Mouse (Mus musculus) embryonic fibroblast, embryonic 13.5 days (primary cell): ENCODE measurements around the gene Scamp5. TPM values are rescaled to one million over a fixed set of nuclear protein-coding genes. Genes with fewer than 3 reads are reported as not detected.
"Not testable (repeated sequence)": the region's sequence is repeated elsewhere in the genome, so short reads cannot be mapped to it uniquely, and the experiment has no call there.

Experiments used
- H3K27ac ChIP-seq: 2 replicates; pipeline ENCODE4 v1.5.1; 2012; ENCODE audit warnings: low read length, control low read depth, inconsistent platforms; ENCODE audit not compliant: insufficient read depth
- H3K4me1 ChIP-seq: 2 replicates; pipeline ENCODE4 v1.6.1; 2011; ENCODE audit warnings: low read length; ENCODE audit not compliant: control insufficient read depth, insufficient read depth
- H3K4me3 ChIP-seq: 2 replicates; pipeline ENCODE4 v1.5.1; 2011; ENCODE audit warnings: mild to moderate bottlenecking, control low read depth, low read length; ENCODE audit not compliant: insufficient read depth
- CTCF ChIP-seq: IDR thresholded peaks from 2 replicates; pipeline ENCODE4 v1.5.1; 2011; ENCODE audit warnings: mild to moderate bottlenecking, control low read depth, low read length, moderate library complexity, borderline replicate concordance; ENCODE audit not compliant: insufficient read depth
- POLR2A ChIP-seq: IDR thresholded peaks from 2 replicates; pipeline ENCODE4 v1.6.1; 2011; ENCODE audit warnings: low read depth, mild to moderate bottlenecking, control low read depth, low read length, moderate library complexity
- polyA plus RNA-seq: library from polyadenylated mRNA; stranded (reverse); fragments of >200 nt; gene quantifications from 2 replicates; pipeline ENCODE4 v1.2.4, GENCODE M21; 2011; ENCODE audit warnings: low read depth; ENCODE audit not compliant: missing spikeins, insufficient read length

Scamp5 gene
- polyA plus RNA-seq, 1 experiment, result 26.1 TPM

DNA sequence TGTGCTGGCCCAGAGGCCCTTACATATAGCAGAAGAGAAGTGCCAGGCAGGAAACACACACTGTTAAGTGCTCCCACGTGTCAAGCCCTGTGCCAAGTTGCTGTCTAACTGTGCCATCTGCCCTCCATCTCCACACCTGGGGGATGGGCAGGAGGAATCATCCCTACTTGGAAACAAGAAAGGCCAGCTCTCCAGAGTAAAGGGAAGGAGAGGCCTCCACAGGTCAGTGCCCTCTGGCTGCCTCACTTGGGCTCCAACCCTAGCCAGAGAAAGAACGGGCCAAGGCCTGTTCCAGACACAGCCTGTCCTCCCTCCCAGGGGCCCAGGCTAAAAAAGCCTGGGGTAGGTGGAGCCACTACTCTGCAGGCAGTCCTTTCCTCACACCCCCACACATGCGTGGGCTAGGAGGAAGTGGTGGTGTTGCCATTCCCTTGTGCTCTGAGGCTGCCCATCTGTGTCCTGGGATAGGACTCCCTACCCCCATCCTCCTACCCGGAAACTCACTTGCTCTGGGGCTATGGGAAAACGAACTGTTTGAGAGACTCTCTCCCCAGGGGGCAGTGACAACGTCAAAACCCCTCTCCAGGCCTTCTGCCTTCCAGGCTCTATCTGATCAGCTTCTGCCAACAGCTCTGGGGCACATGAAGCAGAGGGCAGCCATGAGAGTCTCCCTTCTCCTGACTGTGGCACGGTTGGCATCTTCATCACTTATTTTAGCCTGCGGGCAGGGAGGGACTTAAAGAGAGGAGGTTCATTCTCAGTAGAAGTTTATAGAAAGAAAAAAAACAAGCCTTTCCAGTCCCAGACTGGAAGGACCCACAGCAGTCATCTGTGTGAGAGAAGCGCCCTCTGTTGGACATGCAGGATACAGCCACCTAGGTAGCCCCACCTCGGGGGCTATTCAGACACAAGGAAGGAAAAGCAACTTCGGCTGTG lies 34.5 kb downstream of the Scamp5 start:
- Histone ChIP-seq H3K4me1 (peaks cover 26% of the 10 kb centered on the region), H3K4me3 (no peak overlapping the region), H3K27ac (peak overlapping the region; percentile 95)
- peak; percentile 42 for TF ChIP-seq POLR2A
- TF ChIP-seq CTCF, result peak; percentile 56; the same call in 1 of the 2 replicates

GRCm38 (mm10) chr9:57432480-57432879 lies 35.4 kb downstream of the Scamp5 start:
- no peak for TF ChIP-seq CTCF
- H3K27ac ChIP-seq, result peak overlapping the region; percentile 95; the same call in 1 of the 2 replicates
- H3K4me3 ChIP-seq, result no peak overlapping the region
- peaks cover 28% of the 10 kb centered on the region for H3K4me1 ChIP-seq

DNA sequence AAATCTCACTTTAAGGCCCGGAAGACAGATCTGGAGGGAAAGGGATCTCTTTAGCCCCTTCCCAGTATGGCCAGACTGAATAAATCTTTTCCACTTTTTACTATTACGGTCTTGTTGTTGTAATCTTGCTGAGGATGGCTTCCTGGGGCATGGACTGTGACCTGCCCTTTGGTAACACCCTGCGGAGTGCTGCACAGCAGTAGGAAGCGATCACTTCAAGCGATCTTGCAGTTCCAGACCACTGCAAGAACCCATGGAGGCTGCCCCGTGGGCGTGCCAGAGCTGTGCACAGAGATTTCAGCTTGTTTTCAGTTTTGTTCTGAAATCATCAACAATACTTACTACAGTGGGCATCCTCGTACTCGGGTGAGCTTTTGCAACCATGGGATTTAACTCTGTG lies 36.7 kb downstream of the Scamp5 start:
- H3K4me3 ChIP-seq, result no peak overlapping the region
- H3K4me1 ChIP-seq, result peaks cover 25% of the 10 kb centered on the region
- H3K27ac ChIP-seq, result no peak overlapping the region
- no peak for TF ChIP-seq CTCF
- TF ChIP-seq POLR2A, result no peak

DNA sequence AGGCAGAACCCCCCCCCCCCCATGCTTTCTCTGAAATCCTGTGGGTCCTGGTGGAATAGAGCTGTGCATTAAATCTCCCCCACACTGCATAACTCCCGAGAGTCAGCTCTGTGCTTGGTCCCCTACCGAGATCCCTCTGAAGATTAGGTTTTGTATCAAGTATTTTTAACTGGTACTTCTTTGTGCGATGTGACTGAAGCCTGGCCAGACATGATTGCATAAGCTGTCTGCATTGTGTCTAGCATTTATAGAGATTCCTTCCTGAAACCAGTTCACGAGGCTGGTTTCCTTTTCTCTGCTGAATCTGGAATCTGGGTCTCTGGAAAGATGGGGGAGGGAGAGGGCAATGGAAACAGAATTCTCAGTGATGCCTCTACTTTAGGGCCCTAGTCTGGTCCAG lies 39.5 kb downstream of the Scamp5 start:
- Histone ChIP-seq H3K4me1 (peaks cover 29% of the 10 kb centered on the region), H3K4me3 (no peak overlapping the region), H3K27ac (peak overlapping the region; percentile 99)
- TF ChIP-seq POLR2A (0 out of 2 replicates have a peak, but pooled peaks have one; percentile 0), CTCF (no peak)

GRCm38 (mm10) chr9:57427937-57428336 lies 39.9 kb downstream of the Scamp5 start:
- Histone ChIP-seq H3K27ac (peak overlapping the region; percentile 99), H3K4me1 (peaks cover 27% of the 10 kb centered on the region)

GRCm38 (mm10) chr9:57427123-57427522 lies 40.7 kb downstream of the Scamp5 start:
- not testable (repeated sequence) for H3K4me3 ChIP-seq
- Histone ChIP-seq H3K27ac (peak overlapping the region; percentile 99), H3K4me1 (peaks cover 25% of the 10 kb centered on the region)

More at GRCm38 (mm10) chr9:57427937-57428336, 39.9 kb downstream of the Scamp5 start:
- TF ChIP-seq CTCF, result no peak
- TF ChIP-seq POLR2A, result no peak
- no peak overlapping the region for H3K4me3 ChIP-seq

GRCm38 (mm10) chr9:57425116-57425515 lies 42.7 kb downstream of the Scamp5 start:
- peaks cover 29% of the 10 kb centered on the region for H3K4me1 ChIP-seq
- no peak overlapping the region for H3K4me3 ChIP-seq
- H3K27ac ChIP-seq, result peak overlapping the region; percentile 63
- TF ChIP-seq POLR2A, result no peak
- TF ChIP-seq CTCF, result no peak

DNA sequence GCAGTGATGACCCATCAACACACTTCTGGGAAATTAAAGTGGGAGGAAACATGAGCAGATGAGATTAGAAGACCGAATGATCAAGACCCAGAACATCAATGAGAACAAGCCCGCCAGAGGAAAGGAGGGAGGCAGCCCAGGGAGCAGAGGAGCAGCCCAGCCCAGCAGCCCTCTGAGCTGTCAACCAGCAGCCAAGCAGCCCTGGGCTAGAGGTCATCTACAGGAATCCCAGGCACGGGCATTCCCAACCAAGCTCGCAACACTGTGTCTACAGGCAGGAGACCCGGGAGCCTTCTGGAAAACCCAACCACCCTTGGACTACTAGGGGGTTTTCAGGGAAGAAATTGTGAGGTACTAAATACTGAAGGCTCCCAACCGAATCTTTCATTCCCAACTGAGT lies 43.8 kb downstream of the Scamp5 start:
- peaks cover 32% of the 10 kb centered on the region for H3K4me1 ChIP-seq
- TF ChIP-seq CTCF (no peak), POLR2A (no peak)
- no peak overlapping the region for H3K27ac ChIP-seq
- H3K4me3 ChIP-seq, result no peak overlapping the region

DNA sequence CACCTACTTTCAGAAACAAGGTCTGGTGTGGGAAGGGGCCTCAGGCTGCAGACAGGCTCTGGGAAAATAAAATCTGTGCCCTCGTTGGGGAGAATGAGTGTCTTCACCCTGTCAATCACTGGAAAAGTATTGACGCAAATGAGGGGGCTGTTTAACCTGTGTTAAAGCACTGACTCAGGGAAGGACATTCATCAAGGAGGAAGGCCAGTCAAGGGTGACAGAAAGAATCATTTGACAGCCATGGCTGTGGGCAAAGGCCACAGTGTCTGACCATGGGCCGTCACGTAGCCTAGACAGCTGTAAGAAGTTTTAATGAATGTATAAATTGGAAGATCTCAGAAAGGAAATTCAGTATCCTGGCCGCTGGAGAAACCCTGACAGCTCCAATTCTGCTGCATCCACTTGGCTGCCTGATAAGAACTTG lies 46.2 kb downstream of the Scamp5 start:
- Histone ChIP-seq H3K4me1 (peaks cover 18% of the 10 kb centered on the region), H3K4me3 (no peak overlapping the region), H3K27ac (no peak overlapping the region)
- TF ChIP-seq POLR2A, result no peak
- no peak for TF ChIP-seq CTCF

DNA sequence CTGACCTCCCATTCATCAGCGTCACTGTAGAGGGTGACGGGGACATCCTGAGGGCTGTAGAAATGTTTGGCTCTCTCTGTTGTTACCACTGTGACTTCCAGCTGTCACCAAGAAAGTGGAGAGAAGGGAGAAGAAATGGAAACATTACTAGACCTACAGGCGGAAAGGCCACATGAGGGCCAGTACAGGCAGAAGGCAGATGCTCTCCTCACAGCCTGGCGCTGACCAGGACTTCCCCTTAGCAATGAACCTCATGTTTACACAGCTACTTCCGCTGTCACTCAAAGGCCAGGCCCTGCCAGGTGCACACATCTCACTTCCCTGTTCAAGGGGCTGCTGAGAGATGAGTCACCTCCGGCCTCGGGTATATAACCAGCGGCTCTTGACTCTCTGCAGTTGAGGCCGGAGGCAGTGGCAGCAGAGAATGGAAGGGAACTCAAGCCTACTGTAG lies 46.7 kb downstream of the Scamp5 start:
- H3K4me1 ChIP-seq, result peaks cover 18% of the 10 kb centered on the region
- peak overlapping the region; percentile 83 for H3K27ac ChIP-seq
- no peak overlapping the region for H3K4me3 ChIP-seq
- no peak for TF ChIP-seq CTCF
- TF ChIP-seq POLR2A, result no peak
